In the genomic region with DNA sequence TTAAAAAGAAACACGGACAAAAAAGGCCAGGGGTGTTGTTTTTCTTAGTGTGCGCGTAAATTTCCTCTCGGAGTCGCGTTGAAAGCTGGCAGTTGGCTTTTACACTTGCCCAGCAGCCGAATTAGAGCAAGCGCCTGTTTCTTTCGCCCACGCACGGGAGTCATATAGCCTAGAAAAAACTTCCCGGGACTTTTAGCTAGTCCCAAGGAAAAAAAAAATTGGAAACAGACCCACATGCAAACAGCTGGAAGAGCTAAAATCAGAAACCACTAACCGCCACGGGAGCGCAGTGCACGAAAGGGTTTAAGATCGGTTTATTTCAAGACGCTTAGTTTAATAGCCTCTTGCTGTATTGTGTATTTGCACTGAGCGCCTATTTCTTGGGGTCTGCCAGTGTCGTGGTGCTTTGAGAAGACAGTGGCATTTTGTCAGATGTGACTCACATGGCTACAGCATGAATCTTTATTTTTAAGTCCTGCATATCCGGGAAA, we compare ENCODE assay signal across 8 mouse cellular contexts. TPM values are rescaled to one million over a fixed set of nuclear protein-coding genes. Genes with fewer than 3 reads are reported as not detected.
DNase-seq lines count a peak whose midpoint lies in the region; ATAC-seq and TF ChIP-seq lines count a peak whose summit lies in the region.

No protein-coding gene starts in this region.

- TF ChIP-seq CTCF in layer of hippocampus, adult 2 months (conservative IDR thresholded peaks at IDR 0.05) = no peak

- H3K9me3 ChIP-seq in embryonic facial prominence, embryonic 12.5 days = no peaks in the 10 kb centered on the region
- no peaks in the 10 kb centered on the region for H3K9me3 ChIP-seq in limb, embryonic 10.5 days (replicated peaks)
- H3K9me3 ChIP-seq in neural tube, embryonic 14.5 days (ENCODE audit: control insufficient read depth, low read length) = no peaks in the 10 kb centered on the region

- ATAC-seq in embryonic facial prominence, embryonic 12.5 days (ENCODE audit: insufficient number of reproducible peaks, insufficient read depth, low FRiP score, low TSS enrichment) = no peak
- no peak for ATAC-seq in neural tube, embryonic 14.5 days (ENCODE audit: low read depth)
- ATAC-seq in megakaryocyte-erythroid progenitor cell, adult 5-6 weeks (replicated peaks; ENCODE audit: low FRiP score, low TSS enrichment, poor library complexity, severe bottlenecking) = no peak

- H3K27ac ChIP-seq in layer of hippocampus, adult 2 months = peak overlapping the region; percentile 76
- H3K27ac ChIP-seq in embryonic facial prominence, embryonic 12.5 days = no peak overlapping the region
- H3K27ac ChIP-seq in limb, embryonic 10.5 days = no peak overlapping the region
- H3K27ac ChIP-seq in neural tube, embryonic 14.5 days (ENCODE audit: low read depth, low read length) = no peak overlapping the region

- peak in 1 of 2 experiments; percentile 17 for DNase-seq in layer of hippocampus, adult 2 months (ENCODE audit: low spot score in 2 of 2)
- DNase-seq in layer of hippocampus, postnatal 10 days (ENCODE audit: low spot score in 2 of 2) = no peak
- DNase-seq in heart, postnatal 4 days = peak; percentile 24
- DNase-seq in limb, embryonic 10.5 days (ENCODE audit: low spot score) = peak; percentile 40
- no peak for DNase-seq in spleen, postnatal 4 days (ENCODE audit: low spot score in 2 of 2)

- H3K9ac ChIP-seq in embryonic facial prominence, embryonic 12.5 days = peak overlapping the region; percentile 60; the same call in 1 of the 2 replicates
- peak overlapping the region; percentile 63 for H3K9ac ChIP-seq in neural tube, embryonic 14.5 days (replicated peaks; ENCODE audit: low read depth, low read length)

- H3K36me3 ChIP-seq in embryonic facial prominence, embryonic 12.5 days = peaks cover 5% of the 10 kb centered on the region; the same call in 1 of the 2 replicates
- H3K36me3 ChIP-seq in limb, embryonic 10.5 days = no peaks in the 10 kb centered on the region
- H3K36me3 ChIP-seq in neural tube, embryonic 14.5 days (ENCODE audit: control insufficient read depth, insufficient read depth, low read length) = no peaks in the 10 kb centered on the region

- peaks cover 8% of the 10 kb centered on the region; the same call in 1 of the 2 replicates for H3K4me1 ChIP-seq in embryonic facial prominence, embryonic 12.5 days
- H3K4me1 ChIP-seq in limb, embryonic 10.5 days = peaks cover 20% of the 10 kb centered on the region
- 0 out of 2 replicates have a peak, but pooled peaks cover 7% of the 10 kb centered on the region for H3K4me1 ChIP-seq in neural tube, embryonic 14.5 days (ENCODE audit: control insufficient read depth, insufficient read depth, low read length)

- H3K4me2 ChIP-seq in embryonic facial prominence, embryonic 12.5 days (replicated peaks) = peak overlapping the region; percentile 97
- H3K4me2 ChIP-seq in neural tube, embryonic 14.5 days (ENCODE audit: low read depth, low read length) = peak overlapping the region; percentile 95

- 0 out of 2 replicates have a peak, but pooled peaks cover 18% of the 10 kb centered on the region for H3K27me3 ChIP-seq in embryonic facial prominence, embryonic 12.5 days
- peaks cover 51% of the 10 kb centered on the region for H3K27me3 ChIP-seq in limb, embryonic 10.5 days (ENCODE audit: low read depth, poor library complexity, severe bottlenecking)
- H3K27me3 ChIP-seq in neural tube, embryonic 14.5 days (ENCODE audit: control insufficient read depth, insufficient read depth, low read length) = peaks cover 9% of the 10 kb centered on the region

- H3K4me3 ChIP-seq in layer of hippocampus, adult 2 months = peak overlapping the region; percentile 80
- peak overlapping the region; percentile 67 for H3K4me3 ChIP-seq in embryonic facial prominence, embryonic 12.5 days
- peak overlapping the region; percentile 71 for H3K4me3 ChIP-seq in limb, embryonic 10.5 days
- H3K4me3 ChIP-seq in neural tube, embryonic 14.5 days (ENCODE audit: low read depth, low read length) = peak overlapping the region; percentile 70

- 4% methylated on average over 21 of the region's 21 CpGs for WGBS in embryonic facial prominence, embryonic 12.5 days
- WGBS in limb, embryonic 10.5 days = 5% methylated on average over 21 of the region's 21 CpGs
- 2% methylated on average over 21 of the region's 21 CpGs for WGBS in neural tube, embryonic 14.5 days

RNA-seq across cellular contexts. Expression of a gene that starts 1.3 kb away (rescaled TPM):
- 1 to 10 TPM; 6.7 to 7.4 TPM for total RNA-seq in layer of hippocampus, adult 2 months (2021)
- 1 to 10 TPM; 8.1 to 8.5 TPM for total RNA-seq in layer of hippocampus, postnatal 10 days (2021)
- polyA plus RNA-seq in embryonic facial prominence, embryonic 12.5 days (2016; fragmentation: Nextera tagmentation; extraction: Ambion mirVana) = 8.6 and 9.0 TPM in 2 replicates
- total RNA-seq in heart, postnatal 4 days (2021) = 1 to 10 TPM; 1.5 to 1.7 TPM
- polyA plus RNA-seq in limb, embryonic 10.5 days (2016; fragmentation: Nextera tagmentation; extraction: Ambion mirVana) = 1.6 and 2.2 TPM in 2 replicates
- 3.4 and 6.4 TPM in 2 replicates for polyA plus RNA-seq in neural tube, embryonic 14.5 days (2014; fragmentation: Nextera tagmentation; extraction: Ambion mirVana)
- 3.3 and 3.4 TPM in 2 replicates for total RNA-seq in megakaryocyte-erythroid progenitor cell, adult 5-6 weeks (2014; fragmentation: Nextera tagmentation)
- 0.46 and 3.1 TPM in 2 replicates for total RNA-seq in megakaryocyte-erythroid progenitor cell, adult 5-6 weeks (2017)

Comparison
In these comparisons a context has a peak if more than half of its experiments do, and no peak if none do; other contexts are left out.
1. DNase-seq: peak in heart, postnatal 4 days (single experiment) and limb, embryonic 10.5 days (single experiment); none in layer of hippocampus, postnatal 10 days (0 of 2) and spleen, postnatal 4 days (0 of 2).
2. Peak in every context shown above with its lines, with median percentiles within 50 percentile points of each other: H3K4me3 ChIP-seq.